Mouse (Mus musculus) hindbrain, embryonic 13.5 days (tissue): ENCODE measurements at regions not wholly inside any gene's neighbourhood (a gene's known extent, or its start where the extent isn't known, plus 50 kb on each side); places are given as distances from the start of the nearest gene placed in this dataset. TPM values are rescaled to one million over a fixed set of nuclear protein-coding genes. Genes with fewer than 3 reads are reported as not detected.

Experiments used
- microRNA-seq: library from miRNA; unstranded; fragments of <30 nt; microRNA quantifications from one replicate; pipeline ENCODE4, GENCODE M21; 2016

Small RNAs in the stretch of these regions (microRNA-seq; reads per million reads assigned to microRNA genes)
- gene Gm44495 = not detected
